Mouse (Mus musculus) stomach, postnatal 0 days (tissue): Measurements from ENCODE around the gene H1f0.

ENCODE experiments used
- CTCF ChIP-seq: IDR thresholded peaks from 2 replicates; pipeline ENCODE4 v1.5.1; 2016; ENCODE audit warnings: antibody characterized with exemption, low read depth, mild to moderate bottlenecking, moderate library complexity
- EP300 ChIP-seq: optimal IDR thresholded peaks from 2 replicates; pipeline ENCODE3; 2016; ENCODE audit warnings: antibody characterized with exemption

DNA sequence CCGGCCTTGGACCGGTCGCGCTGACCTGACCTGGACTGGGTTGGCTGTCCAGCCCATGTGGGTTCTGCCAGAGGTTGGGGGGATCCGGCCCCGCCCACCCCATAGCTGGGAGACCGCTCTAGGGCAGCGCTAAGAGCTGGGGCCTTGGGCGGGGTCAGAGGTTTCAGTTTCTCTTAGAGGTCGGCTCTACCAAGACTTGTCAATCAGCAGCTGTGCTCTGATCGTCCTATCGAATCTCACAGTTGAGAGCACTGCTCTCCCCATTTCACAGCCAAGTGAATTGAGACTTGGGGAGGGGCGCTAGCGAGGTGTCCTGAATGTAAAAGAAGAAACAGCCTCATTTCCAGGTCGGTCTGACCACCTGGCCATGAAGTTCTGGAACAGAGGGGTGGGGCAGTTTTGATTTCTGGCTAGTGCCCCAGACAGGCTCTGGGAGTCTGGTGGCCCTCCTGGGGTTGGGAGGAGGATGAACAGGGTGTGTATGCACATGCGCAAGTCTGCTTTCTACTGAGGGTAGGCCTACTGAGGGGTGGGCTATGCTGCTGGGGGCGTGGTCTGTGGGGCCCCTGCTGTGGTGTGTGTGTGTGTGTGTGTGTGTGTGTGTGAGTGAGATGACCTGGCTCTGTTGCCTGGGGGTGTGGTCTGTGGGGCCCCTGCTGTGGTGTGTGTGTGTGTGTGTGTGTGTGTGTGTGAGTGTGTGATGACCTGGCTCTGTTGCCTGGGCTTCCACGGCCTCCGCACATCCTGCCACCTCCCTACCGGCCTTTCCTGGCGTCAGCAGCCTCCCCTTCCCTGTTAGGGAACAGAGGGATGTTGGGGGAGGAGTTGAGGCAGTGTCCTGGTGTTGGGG lies 44.6 kb upstream of the H1f0 start:
- TF ChIP-seq CTCF: peak; percentile 17; the same call in 1 of the 2 replicates
- no peak for TF ChIP-seq EP300
